Mouse (Mus musculus) CH12.LX (cell line): ENCODE data around the gene Dmrtc1a. TPM values are rescaled to one million over a fixed set of nuclear protein-coding genes. Genes with fewer than 3 reads are reported as not detected.
"Not testable (repeated sequence)": the region's sequence is repeated elsewhere in the genome, so short reads cannot be mapped to it uniquely, and the experiment has no call there.

Source experiments
- DNase-seq: peaks from one replicate; pipeline ENCODE4 v3.0.0-alpha.2; 2013; ENCODE audit errors: extremely low read depth
- H3K27ac ChIP-seq: 2 replicates; pipeline ENCODE4 v1.5.1; 2012; ENCODE audit warnings: low read depth, mild to moderate bottlenecking, control low read depth, moderate library complexity; ENCODE audit not compliant: insufficient read depth
- H3K27me3 ChIP-seq: replicated peaks from 2 replicates; pipeline ENCODE3; 2012; ENCODE audit warnings: inconsistent platforms
- H3K36me3 ChIP-seq, 2 experiments: replicated peaks in 1 of 2; 2 replicates each; pipeline versions ENCODE3 to v1.6.1; 2012; ENCODE audit warnings: inconsistent platforms in 1 of 2, low read length in 1 of 2, mild to moderate bottlenecking in 1 of 2, mixed read lengths in 1 of 2, moderate library complexity in 1 of 2; ENCODE audit not compliant: control insufficient read depth in 1 of 2, insufficient read depth in 1 of 2
- H3K4me1 ChIP-seq, 2 experiments: 2 replicates each; pipeline ENCODE4 v1.6.1; 2012; ENCODE audit warnings: inconsistent platforms in 1 of 2, moderate library complexity in 1 of 2; ENCODE audit not compliant: insufficient read depth in 2 of 2, control insufficient read depth in 1 of 2
- H3K4me2 ChIP-seq: 2 replicates; pipeline ENCODE4 v1.6.1; 2012; ENCODE audit warnings: low read depth, mild to moderate bottlenecking, control low read depth; ENCODE audit not compliant: poor library complexity, insufficient read depth, severe bottlenecking
- H3K4me3 ChIP-seq, 3 experiments: fragments of 150-350 bp in 1 of 3; sonication (generic) in 1 of 3; replicated peaks in 1 of 3; 2 replicates each; pipeline versions ENCODE3 to v1.5.1; 2011 to 2012; ENCODE audit warnings: low read depth in 2 of 3, low read length in 2 of 3, mild to moderate bottlenecking in 2 of 3, moderate library complexity in 2 of 3, control low read depth in 1 of 3, improper control_type of control experiment in 1 of 3, inconsistent platforms in 1 of 3, mixed read lengths in 1 of 3; ENCODE audit not compliant: poor library complexity in 1 of 3
- H3K79me2 ChIP-seq: replicated peaks from 2 replicates; pipeline ENCODE4 v1.6.1; 2012; ENCODE audit warnings: mild to moderate bottlenecking, moderate library complexity; ENCODE audit not compliant: control insufficient read depth, poor library complexity, insufficient read depth, severe bottlenecking; ENCODE audit errors: extremely low read depth
- H3K9ac ChIP-seq: 2 replicates; pipeline ENCODE4 v1.6.1; 2012; ENCODE audit warnings: low read depth, mild to moderate bottlenecking, control low read depth, moderate library complexity; ENCODE audit not compliant: insufficient read depth
- H3K9me3 ChIP-seq: replicated peaks from 2 replicates; pipeline ENCODE3; 2012; ENCODE audit warnings: low read length, inconsistent platforms, mixed read lengths
- BHLHE40 ChIP-seq: IDR thresholded peaks from 2 replicates; pipeline ENCODE4 v1.6.1; 2011; ENCODE audit warnings: mild to moderate bottlenecking, low read depth, low read length, improper control_type of control experiment
- CHD1 ChIP-seq: IDR thresholded peaks from 2 replicates; pipeline ENCODE4 v1.6.1; 2012; ENCODE audit warnings: low read depth, low read length, improper control_type of control experiment, inconsistent platforms
- CTCF ChIP-seq, 2 experiments: IDR thresholded peaks in 1 of 2; conservative IDR thresholded peaks in 1 of 2; 2 replicates each; pipeline ENCODE4 v1.5.1; 2011 to 2012; ENCODE audit warnings: low read depth in 2 of 2, low read length in 2 of 2, improper control_type of control experiment in 1 of 2, inconsistent platforms in 1 of 2, mild to moderate bottlenecking in 1 of 2, moderate library complexity in 1 of 2
- EP300 ChIP-seq: IDR thresholded peaks from 2 replicates; pipeline ENCODE4 v1.6.1; 2011; ENCODE audit warnings: low read length, improper control_type of control experiment
- IRF4 ChIP-seq: IDR thresholded peaks from 2 replicates; pipeline ENCODE4 v1.6.1; 2014; ENCODE audit warnings: low read depth, mild to moderate bottlenecking, inconsistent platforms, low read length, improper control_type of control experiment
- JUN ChIP-seq: IDR thresholded peaks from 2 replicates; pipeline ENCODE4 v1.6.1; 2011; ENCODE audit warnings: low read depth, mild to moderate bottlenecking, low read length, improper control_type of control experiment, moderate library complexity; ENCODE audit not compliant: insufficient read depth
- MAX ChIP-seq: IDR thresholded peaks from 2 replicates; pipeline ENCODE4 v1.6.1; 2011; ENCODE audit warnings: low read length, improper control_type of control experiment
- RAD21 ChIP-seq: IDR thresholded peaks from 2 replicates; pipeline ENCODE4 v1.6.1; 2011; ENCODE audit warnings: low read depth, mild to moderate bottlenecking, low read length, improper control_type of control experiment, moderate library complexity
- SMC3 ChIP-seq: IDR thresholded peaks from 2 replicates; pipeline ENCODE4 v1.6.1; 2011; ENCODE audit warnings: low read depth, low read length, improper control_type of control experiment
- dilution Hi-C: fragments of 300-500 bp; cut with MboI; formaldehyde crosslinking; loops from 2 replicates; pipeline ENCODE4 v1.14.3; 2020; ENCODE audit warnings: low sequenced_read_pairs; ENCODE audit not compliant: extremely low pct_unique_long_range_greater_than_20kb, extremely low pct_ligation_motif_present
- in situ Hi-C: fragments of 300-500 bp; cut with MboI; formaldehyde crosslinking; loops from 3 replicates; pipeline ENCODE4 v1.14.3; 2019; ENCODE audit warnings: low sequenced_read_pairs, low pct_ligation_motif_present, low pct_unique_long_range_greater_than_20kb, mixed read lengths
- polyA plus RNA-seq: library from polyadenylated mRNA; unstranded; fragments of >175 nt; gene quantifications from 2 replicates; pipeline ENCODE4 v1.2.1, GENCODE M21; 2012; ENCODE audit warnings: low read depth; ENCODE audit not compliant: insufficient read length
- total RNA-seq, 2 experiments: library from RNA; depleted of rRNA; stranded (reverse); fragments of 300-350 nt in 1 of 2; fragments of >200 nt in 1 of 2; gene quantifications; 2 replicates each; pipeline ENCODE4 v1.2.3; 2012 to 2014

The Dmrtc1a gene
- total and polyA plus RNA-seq, 3 experiments: not detected

- H3K27me3 ChIP-seq: no peaks in the 10 kb centered on the region
- H3K4me2 ChIP-seq: no peak overlapping the region
- dilution Hi-C loops (no loop called here), in situ Hi-C loops (no loop called here)
- H3K4me1 ChIP-seq: no peaks in the 10 kb centered on the region
- H3K36me3 ChIP-seq: no peaks in the 10 kb centered on the region
- H3K27ac ChIP-seq: no peak overlapping the region
- no peak for DNase-seq
- H3K9ac ChIP-seq: no peak overlapping the region
- H3K79me2 ChIP-seq: no peaks in the 10 kb centered on the region
- TF ChIP-seq CHD1: no peak
- TF ChIP-seq, all 38 proteins: peak for 0
- Histone ChIP-seq H3K9me3 (no peaks in the 10 kb centered on the region), H3K4me3 (no peak overlapping the region)
Measured at GRCm38 (mm10) chrX:102932992-102933570, 24.6 kb upstream of the Dmrtc1a start.

- H3K9me3 ChIP-seq, H3K79me2 ChIP-seq, H3K4me3 ChIP-seq, H3K9ac ChIP-seq, DNase-seq, H3K4me1 ChIP-seq, in situ Hi-C loops, dilution Hi-C loops, H3K27ac ChIP-seq, H3K36me3 ChIP-seq, H3K4me2 ChIP-seq, H3K27me3 ChIP-seq: not testable (repeated sequence)
Measured at GRCm38 (mm10) chrX:102928072-102928471, 19.6 kb upstream of the Dmrtc1a start, which contains the start of gene 1700018G05Rik. Gene 1700018G05Rik, plus strand, starts transcription at chrX:102928372.

GRCm38 (mm10) chrX:102926707-102927106 is 18.2 kb upstream of the Dmrtc1a start:
- H3K79me2 ChIP-seq, H3K36me3 ChIP-seq, H3K27ac ChIP-seq, dilution Hi-C loops, H3K9me3 ChIP-seq, H3K9ac ChIP-seq, H3K27me3 ChIP-seq, in situ Hi-C loops, H3K4me2 ChIP-seq, H3K4me1 ChIP-seq, H3K4me3 ChIP-seq: not testable (repeated sequence)
- peak; percentile 18 for DNase-seq
- TF ChIP-seq BHLHE40 (0 out of 2 replicates have a peak, but pooled peaks have one; percentile 30), SMC3 (peak; percentile 17; the same call in 1 of the 2 replicates), CTCF (conservative IDR thresholded peaks at IDR 0.05 in 1 of 2, IDR thresholded peaks at IDR 0.05 in 1 of 2; ENCODE audit: low read depth in 2 of 2, low read length in 2 of 2) (peak in 1 of 2 experiments; percentile 41; a peak in 2 of 4 replicates), RAD21 (peak; percentile 13)

GRCm38 (mm10) chrX:102914823-102915222 is 6.3 kb upstream of the Dmrtc1a start:
- H3K27me3 ChIP-seq, H3K36me3 ChIP-seq, H3K4me2 ChIP-seq, dilution Hi-C loops, H3K27ac ChIP-seq, H3K9me3 ChIP-seq, H3K4me3 ChIP-seq, H3K79me2 ChIP-seq, in situ Hi-C loops, H3K9ac ChIP-seq, H3K4me1 ChIP-seq: not testable (repeated sequence)
- DNase-seq: peak; percentile 0
- TF ChIP-seq CHD1 (peak; percentile 86; the same call in 1 of the 2 replicates), JUN (peak; percentile 15; the same call in 1 of the 2 replicates), EP300 (peak; percentile 30), IRF4 (peak; percentile 62), BHLHE40 (peak; percentile 32; the same call in 1 of the 2 replicates), MAX (peak; percentile 28; the same call in 1 of the 2 replicates)
